Mouse (Mus musculus) liver, embryonic 16.5 days (tissue): ENCODE measurements at regions not wholly inside any gene's neighbourhood (a gene's known extent, or its start where the extent isn't known, plus 50 kb on each side); places are given as distances from the start of the nearest gene placed in this dataset.

ENCODE experiments used
- ATAC-seq: fragments of 200-750 bp; cut with Nextera tagmentation; 2 replicates; pipeline ENCODE4 v1.8.0; 2017; ENCODE audit warnings: low read depth, mild to moderate bottlenecking, moderate number of reproducible peaks, moderate library complexity
- H3K27ac ChIP-seq: fragments of 300-500 bp; sonication (generic); 2 replicates; pipeline ENCODE4 v1.5.1; 2014; ENCODE audit warnings: mild to moderate bottlenecking, low read length
- H3K27me3 ChIP-seq: fragments of 300-500 bp; sonication (generic); 2 replicates; pipeline ENCODE4 v1.6.1; 2014; ENCODE audit warnings: low read depth, low read length, mixed read lengths; ENCODE audit not compliant: control insufficient read depth, insufficient read depth
- H3K36me3 ChIP-seq: fragments of 300-500 bp; sonication (generic); 2 replicates; pipeline ENCODE4 v1.6.1; 2014; ENCODE audit warnings: mild to moderate bottlenecking; ENCODE audit not compliant: control insufficient read depth, insufficient read depth
- H3K4me1 ChIP-seq: fragments of 300-500 bp; sonication (generic); 2 replicates; pipeline ENCODE4 v1.6.1; 2014; ENCODE audit warnings: low read depth, low read length, mixed read lengths; ENCODE audit not compliant: control insufficient read depth
- H3K4me2 ChIP-seq: fragments of 300-500 bp; sonication (generic); 2 replicates; pipeline ENCODE4 v1.6.1; 2014; ENCODE audit warnings: low read depth, low read length, mixed read lengths
- H3K4me3 ChIP-seq: fragments of 300-500 bp; sonication (generic); 2 replicates; pipeline ENCODE4 v1.5.1; 2014; ENCODE audit warnings: low read depth, mild to moderate bottlenecking, low read length
- H3K9ac ChIP-seq: fragments of 300-500 bp; sonication (generic); 2 replicates; pipeline ENCODE4 v1.6.1; 2014; ENCODE audit warnings: low read depth, low read length
- H3K9me3 ChIP-seq: fragments of 300-500 bp; sonication (generic); replicated peaks from 2 replicates; pipeline ENCODE4 v1.6.1; 2016; ENCODE audit warnings: low read length; ENCODE audit not compliant: control insufficient read depth
- WGBS: fragments of 180-500 bp; shearing (Covaris S2); extraction: QIAGEN DNeasy Blood & Tissue Kit; methylation state at CpG from one replicate; pipeline ENCODE4 v1.1.7; 2014; ENCODE audit not compliant: insufficient replicate concordance; 5-methylcytosine and 5-hydroxymethylcytosine counted together

GRCm38 (mm10) chr4:150800774-150801173 is 52.9 kb upstream of the Errfi1 start:
- H3K4me1 ChIP-seq = peaks cover 9% of the 10 kb centered on the region; the same call in 1 of the 2 replicates
- no peak overlapping the region; the same call in 1 of the 2 replicates for H3K27ac ChIP-seq
- no peaks in the 10 kb centered on the region for H3K9me3 ChIP-seq
- no peaks in the 10 kb centered on the region for H3K36me3 ChIP-seq
- H3K4me2 ChIP-seq = no peak overlapping the region
- H3K9ac ChIP-seq = no peak overlapping the region
- H3K4me3 ChIP-seq = no peak overlapping the region
- ATAC-seq = no peak
- WGBS = 58% methylated on average over 8 of the region's 8 CpGs
- no peaks in the 10 kb centered on the region; the same call in 1 of the 2 replicates for H3K27me3 ChIP-seq

GRCm38 (mm10) chr4:150799550-150800398 is 53.9 kb upstream of the Errfi1 start:
- H3K9me3 ChIP-seq = no peaks in the 10 kb centered on the region
- peaks cover 9% of the 10 kb centered on the region; the same call in 1 of the 2 replicates for H3K4me1 ChIP-seq
- ATAC-seq = no peak
- H3K9ac ChIP-seq = no peak overlapping the region
- WGBS = 20% methylated on average over 22 of the region's 22 CpGs
- no peak overlapping the region for H3K4me2 ChIP-seq
- H3K27ac ChIP-seq = peak overlapping the region; percentile 79
- no peak overlapping the region for H3K4me3 ChIP-seq
- no peaks in the 10 kb centered on the region; the same call in 1 of the 2 replicates for H3K27me3 ChIP-seq
- no peaks in the 10 kb centered on the region for H3K36me3 ChIP-seq

DNA sequence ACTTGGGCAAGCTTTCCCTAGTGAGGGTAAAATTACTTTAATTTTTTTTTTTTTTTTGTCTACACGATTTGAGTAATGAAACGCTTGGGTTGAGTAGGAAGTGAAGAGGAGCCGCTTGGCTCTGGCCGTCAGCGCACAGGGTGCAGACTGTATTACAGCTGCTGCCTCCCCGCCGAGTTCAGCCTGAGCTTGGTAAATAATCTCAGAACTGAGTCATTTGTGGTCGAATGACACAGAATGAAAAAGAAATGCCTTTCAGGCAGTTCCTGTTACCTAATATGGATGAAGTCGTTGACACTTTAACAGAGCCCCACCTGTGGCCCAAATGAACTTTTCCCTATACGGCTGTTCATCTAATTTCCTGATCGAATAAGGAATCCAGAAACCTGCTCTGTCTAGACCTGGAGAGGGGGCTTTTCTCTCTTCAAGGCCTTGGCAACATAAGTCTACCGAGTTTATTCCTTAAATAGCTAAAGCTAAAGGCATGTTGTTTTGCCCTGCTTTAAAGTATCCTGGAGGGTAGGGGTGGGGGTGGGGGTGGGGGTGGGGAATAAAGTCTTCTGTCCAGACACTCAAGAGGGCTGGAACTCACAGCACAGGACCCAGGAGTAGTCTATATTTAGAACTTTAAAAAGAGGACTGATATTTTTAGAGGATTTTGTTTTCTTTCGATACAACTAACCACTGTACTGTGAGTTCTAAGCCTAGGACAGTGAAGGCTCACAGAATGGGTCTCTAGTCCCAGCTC is 54.8 kb upstream of the Errfi1 start:
- no peaks in the 10 kb centered on the region for H3K36me3 ChIP-seq
- 14% methylated on average over 13 of the region's 13 CpGs for WGBS
- H3K27ac ChIP-seq = peak overlapping the region; percentile 79
- H3K9ac ChIP-seq = no peak overlapping the region
- H3K4me2 ChIP-seq = 0 out of 2 replicates have a peak overlapping the region, but pooled peaks have one; percentile 7
- peak; percentile 53 for ATAC-seq
- no peak overlapping the region for H3K4me3 ChIP-seq
- no peaks in the 10 kb centered on the region; the same call in 1 of the 2 replicates for H3K27me3 ChIP-seq
- H3K9me3 ChIP-seq = no peaks in the 10 kb centered on the region
- H3K4me1 ChIP-seq = peaks cover 9% of the 10 kb centered on the region; the same call in 1 of the 2 replicates

- Histone ChIP-seq H3K9me3 (no peaks in the 10 kb centered on the region), H3K27ac (peak overlapping the region; percentile 79), H3K9ac (no peak overlapping the region), H3K4me2 (0 out of 2 replicates have a peak overlapping the region, but pooled peaks have one; percentile 7), H3K36me3 (no peaks in the 10 kb centered on the region), H3K4me1 (peaks cover 9% of the 10 kb centered on the region; the same call in 1 of the 2 replicates), H3K4me3 (no peak overlapping the region), H3K27me3 (no peaks in the 10 kb centered on the region; the same call in 1 of the 2 replicates)
- peak; percentile 75 for ATAC-seq
- whole genome bisulfite sequencing = 67% methylated on average over 8 of the region's 8 CpGs
Observed at GRCm38 (mm10) chr4:150798281-150798680, 55.4 kb upstream of the Errfi1 start.

GRCm38 (mm10) chr4:150797057-150797456 is 56.7 kb upstream of the Errfi1 start:
- Histone ChIP-seq H3K9ac (no peak overlapping the region), H3K27me3 (no peaks in the 10 kb centered on the region; the same call in 1 of the 2 replicates)
- ATAC-seq = no peak

GRCm38 (mm10) chr4:150794878-150795277 is 58.8 kb upstream of the Errfi1 start:
- peaks cover 2% of the 10 kb centered on the region; the same call in 1 of the 2 replicates for H3K4me1 ChIP-seq
- H3K27me3 ChIP-seq = no peaks in the 10 kb centered on the region; the same call in 1 of the 2 replicates
- WGBS = 62% methylated on average over 5 of the region's 5 CpGs
- H3K27ac ChIP-seq = no peak overlapping the region
- ATAC-seq = no peak
- no peak overlapping the region for H3K4me2 ChIP-seq
- H3K36me3 ChIP-seq = no peaks in the 10 kb centered on the region
- H3K9me3 ChIP-seq = no peaks in the 10 kb centered on the region
- H3K4me3 ChIP-seq = no peak overlapping the region
- H3K9ac ChIP-seq = no peak overlapping the region

More at GRCm38 (mm10) chr4:150797057-150797456, 56.7 kb upstream of the Errfi1 start:
- 53% methylated on average over 3 of the region's 3 CpGs for WGBS
- Histone ChIP-seq H3K36me3 (no peaks in the 10 kb centered on the region), H3K4me3 (no peak overlapping the region), H3K4me2 (no peak overlapping the region), H3K9me3 (no peaks in the 10 kb centered on the region), H3K27ac (no peak overlapping the region), H3K4me1 (peaks cover 9% of the 10 kb centered on the region; the same call in 1 of the 2 replicates)

DNA sequence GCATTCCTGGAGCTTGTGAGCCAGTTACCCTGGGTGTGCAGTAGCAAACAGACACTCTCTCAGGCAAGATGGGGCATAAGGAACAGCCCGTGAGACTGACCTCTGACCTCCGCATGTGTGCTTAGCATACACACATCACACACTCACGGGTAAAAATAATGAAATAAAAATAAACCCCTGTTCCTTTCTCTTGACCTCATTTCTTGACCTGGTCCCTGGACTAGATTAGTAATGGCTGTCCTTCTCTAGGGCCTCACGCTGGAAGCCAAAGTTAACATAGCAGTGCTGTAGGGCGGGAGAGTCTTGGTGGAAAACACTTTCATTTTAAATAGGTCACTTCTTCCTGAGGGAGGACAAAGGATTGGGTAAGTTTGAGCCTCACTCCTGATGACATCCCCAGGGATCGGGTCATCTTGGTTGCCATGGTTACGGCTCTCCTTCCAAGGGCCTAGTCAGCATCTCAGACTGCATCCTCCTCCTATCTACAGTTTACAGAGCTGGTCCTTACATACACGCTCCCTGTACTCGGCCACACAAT is 59.4 kb upstream of the Errfi1 start:
- Histone ChIP-seq H3K27me3 (no peaks in the 10 kb centered on the region; the same call in 1 of the 2 replicates), H3K36me3 (no peaks in the 10 kb centered on the region), H3K4me1 (no peaks in the 10 kb centered on the region; the same call in 1 of the 2 replicates), H3K4me3 (no peak overlapping the region), H3K27ac (no peak overlapping the region), H3K9ac (no peak overlapping the region), H3K9me3 (no peaks in the 10 kb centered on the region), H3K4me2 (no peak overlapping the region)
- 63% methylated on average over 9 of the region's 9 CpGs for WGBS
- no peak for ATAC-seq

- Histone ChIP-seq H3K27ac (no peak overlapping the region), H3K4me1 (no peaks in the 10 kb centered on the region), H3K9ac (no peak overlapping the region), H3K27me3 (no peaks in the 10 kb centered on the region), H3K9me3 (no peaks in the 10 kb centered on the region), H3K4me3 (no peak overlapping the region), H3K36me3 (no peaks in the 10 kb centered on the region), H3K4me2 (no peak overlapping the region)
- 71% methylated on average over 12 of the region's 12 CpGs for WGBS
- no peak for ATAC-seq
Observed at GRCm38 (mm10) chr4:150793146-150793545, 60.6 kb upstream of the Errfi1 start.
